ENCODE assay signal across 26 mouse cellular contexts in the genomic region with DNA sequence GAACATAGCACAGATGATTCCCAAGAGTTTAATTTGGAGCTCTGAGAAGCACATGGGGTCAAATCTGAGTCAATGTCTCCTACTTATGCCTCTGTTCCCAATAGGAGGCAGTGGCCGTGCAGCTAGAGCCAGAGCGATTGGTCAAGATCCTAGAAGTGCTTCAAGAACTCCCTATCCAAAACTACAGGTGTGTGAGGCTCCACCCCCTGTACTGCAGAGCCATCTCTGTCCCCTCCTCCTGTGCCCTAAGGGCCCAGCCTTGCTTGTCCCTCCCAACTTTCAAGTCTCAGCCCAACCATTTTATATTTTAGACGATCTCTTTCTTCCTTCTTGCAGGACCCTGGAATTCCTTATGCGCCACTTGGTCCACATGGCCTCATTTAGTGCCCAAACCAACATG. TPM values are rescaled to one million over a fixed set of nuclear protein-coding genes. Genes with fewer than 3 reads are reported as not detected.
"Had no signal": no experiment of that assay in that cellular context is flagged by ENCODE, and none has a peak within 500 bp of the region (broad histone marks: within the 10 kb centered on the region; RNA-seq: fewer than 3 reads in every experiment).

No protein-coding gene starts in this region.

- H3K36me3 ChIP-seq: heart, embryonic 10.5 days; heart, embryonic 12.5 days; hindbrain, embryonic 13.5 days; hindbrain, embryonic 15.5 days; kidney, embryonic 15.5 days; limb, embryonic 13.5 days; limb, embryonic 15.5 days; liver, embryonic 12.5 days had no signal

- H3K9me3 ChIP-seq: heart, embryonic 10.5 days; heart, embryonic 12.5 days; hindbrain, embryonic 13.5 days; hindbrain, embryonic 15.5 days; kidney, embryonic 15.5 days; limb, embryonic 13.5 days; limb, embryonic 15.5 days; liver, embryonic 12.5 days had no signal

- H3K4me3 ChIP-seq: gastrocnemius, adult 2 months; heart, embryonic 10.5 days; heart, embryonic 12.5 days; hindbrain, embryonic 13.5 days; hindbrain, embryonic 15.5 days; kidney, embryonic 15.5 days; limb, embryonic 13.5 days; limb, embryonic 15.5 days; liver, embryonic 12.5 days had no signal

- H3K27ac ChIP-seq: gastrocnemius, adult 2 months; heart, embryonic 10.5 days; hindbrain, embryonic 13.5 days; hindbrain, embryonic 15.5 days; hindbrain, postnatal 0 days; kidney, embryonic 15.5 days; kidney, postnatal 0 days; limb, embryonic 13.5 days; limb, embryonic 15.5 days; liver, embryonic 12.5 days; liver, embryonic 14.5 days had no signal

- H3K27me3 ChIP-seq: hindbrain, embryonic 15.5 days; kidney, embryonic 15.5 days; limb, embryonic 13.5 days; limb, embryonic 15.5 days had no signal

- H3K4me1 ChIP-seq: heart, embryonic 10.5 days; heart, embryonic 12.5 days; hindbrain, embryonic 13.5 days; hindbrain, embryonic 15.5 days; kidney, embryonic 15.5 days; limb, embryonic 13.5 days; limb, embryonic 15.5 days; liver, embryonic 12.5 days had no signal

- DNase-seq: gastrocnemius, adult 2 months; gastrocnemius, postnatal 10 days; gastrocnemius, postnatal 25 days; heart, adult 18-20 months; heart, postnatal 14 days; heart, postnatal 36 days; kidney, adult 11 months; kidney, adult 2 months; kidney, adult 9 months; kidney, postnatal 14 days; kidney, postnatal 36 days; layer of hippocampus, adult 9-11 months; layer of hippocampus, postnatal 36 days; left cerebral cortex, postnatal 4 days had no signal

RNA-seq across cellular contexts. Expression of a gene that starts 16.9 kb away (rescaled TPM):
- total RNA-seq: hindbrain, postnatal 0 days had no signal

RNA-seq across cellular contexts. Expression of a gene that starts 31.9 kb away (rescaled TPM):
- total RNA-seq: gastrocnemius, postnatal 25 days had no signal

RNA-seq across cellular contexts. Expression of a gene that starts 35.5 kb away (rescaled TPM):
- total RNA-seq: granulocyte monocyte progenitor cell, adult 5-6 weeks had no signal
